Mouse (Mus musculus): ENCODE data around the gene Fndc7.

- TF ChIP-seq POLR2A (IDR thresholded peaks at IDR 0.05; ENCODE audit: borderline replicate concordance, extremely low read depth, low read depth, low read length) (no peak), CTCF (IDR thresholded peaks at IDR 0.05; ENCODE audit: insufficient read depth, low read length) (no peak)
These were observed 32.0 kb upstream of the Fndc7 start for GRCm38 (mm10) chr3:108921822-108922221.
